Mouse (Mus musculus): ENCODE results near the gene Rex1bd. TPM values are rescaled to one million over a fixed set of nuclear protein-coding genes. Genes with fewer than 3 reads are reported as not detected.

Gene Rex1bd
- polyA plus RNA-seq, 1 experiment = 175 TPM

DNA sequence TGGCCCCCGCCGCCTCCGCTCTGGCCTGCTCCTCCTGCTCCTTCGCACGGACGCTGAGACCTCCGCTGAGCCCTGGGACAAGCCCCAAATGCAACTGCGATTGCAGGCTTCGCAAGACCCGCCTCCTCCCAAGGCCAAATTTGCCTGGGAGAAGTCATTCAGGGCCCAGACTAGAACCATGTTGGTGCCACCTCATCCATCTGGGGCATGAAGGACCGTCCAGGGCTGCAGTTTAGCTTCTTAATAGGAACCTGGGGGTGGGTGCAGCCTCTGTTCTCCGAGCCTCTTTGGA lies 10.8 kb downstream of the Rex1bd start:
- no peak for DNase-seq (ENCODE audit: low read depth)
- no peak for TF ChIP-seq POLR2A (IDR thresholded peaks at IDR 0.05; ENCODE audit: borderline replicate concordance, extremely low read depth, insufficient read depth, insufficient read length, poor library complexity, severe bottlenecking)
- TF ChIP-seq CTCF (IDR thresholded peaks at IDR 0.05; ENCODE audit: borderline replicate concordance, extremely low read depth, insufficient read depth, insufficient read length) = no peak

DNA sequence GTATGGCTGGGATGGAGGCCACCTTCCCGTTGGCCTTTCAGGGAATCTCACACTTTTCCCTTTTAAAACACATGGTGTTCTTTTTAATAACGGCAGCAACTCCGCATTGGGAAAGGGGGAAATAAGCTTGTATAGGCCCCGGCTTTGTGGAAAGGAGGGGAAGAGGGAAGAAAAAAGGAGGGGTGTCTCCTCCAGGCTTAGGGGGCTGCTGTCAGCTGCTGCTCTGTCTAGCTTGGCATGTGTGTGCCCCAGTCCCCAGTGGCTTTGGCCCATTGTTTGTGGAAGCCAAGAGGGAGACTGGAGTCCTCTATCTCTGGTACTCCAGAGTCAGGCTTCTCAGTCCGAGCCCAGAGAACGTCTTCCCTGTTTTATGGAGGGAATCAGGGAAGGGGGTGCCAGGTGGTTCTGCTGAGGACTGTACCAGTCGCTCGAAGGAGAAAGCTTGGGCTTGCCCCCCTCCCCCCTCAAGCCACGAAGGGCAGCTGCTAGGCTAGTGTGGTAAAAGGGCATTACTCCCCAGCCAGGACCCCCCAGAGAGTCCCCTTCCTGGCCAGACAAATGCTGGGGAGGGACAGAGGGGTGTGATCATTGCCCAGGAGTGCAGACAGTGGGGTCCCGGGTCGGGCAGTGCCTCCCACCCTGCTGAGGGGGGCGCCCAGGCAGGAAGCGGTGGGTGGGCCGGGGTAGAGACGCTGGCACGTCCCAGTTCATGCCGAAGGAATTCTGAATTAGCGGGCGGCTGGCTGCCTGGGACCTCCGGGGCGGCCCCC lies 11.4 kb downstream of the Rex1bd start:
- DNase-seq (ENCODE audit: low read depth) = no peak

GRCm38 (mm10) chr8:70494416-70494945 lies 12.1 kb downstream of the Rex1bd start:
- DNase-seq (ENCODE audit: low read depth) = no peak
- TF ChIP-seq CTCF (IDR thresholded peaks at IDR 0.05; ENCODE audit: borderline replicate concordance, extremely low read depth, insufficient read depth, insufficient read length) = no peak
- no peak for TF ChIP-seq POLR2A (IDR thresholded peaks at IDR 0.05; ENCODE audit: borderline replicate concordance, extremely low read depth, insufficient read depth, insufficient read length, poor library complexity, severe bottlenecking)

More for the DNA sequence above, 11.4 kb downstream of the Rex1bd start:
- no peak for TF ChIP-seq CTCF (IDR thresholded peaks at IDR 0.05; ENCODE audit: borderline replicate concordance, extremely low read depth, insufficient read depth, insufficient read length)
- TF ChIP-seq POLR2A (IDR thresholded peaks at IDR 0.05; ENCODE audit: borderline replicate concordance, extremely low read depth, insufficient read depth, insufficient read length, poor library complexity, severe bottlenecking) = no peak

DNA sequence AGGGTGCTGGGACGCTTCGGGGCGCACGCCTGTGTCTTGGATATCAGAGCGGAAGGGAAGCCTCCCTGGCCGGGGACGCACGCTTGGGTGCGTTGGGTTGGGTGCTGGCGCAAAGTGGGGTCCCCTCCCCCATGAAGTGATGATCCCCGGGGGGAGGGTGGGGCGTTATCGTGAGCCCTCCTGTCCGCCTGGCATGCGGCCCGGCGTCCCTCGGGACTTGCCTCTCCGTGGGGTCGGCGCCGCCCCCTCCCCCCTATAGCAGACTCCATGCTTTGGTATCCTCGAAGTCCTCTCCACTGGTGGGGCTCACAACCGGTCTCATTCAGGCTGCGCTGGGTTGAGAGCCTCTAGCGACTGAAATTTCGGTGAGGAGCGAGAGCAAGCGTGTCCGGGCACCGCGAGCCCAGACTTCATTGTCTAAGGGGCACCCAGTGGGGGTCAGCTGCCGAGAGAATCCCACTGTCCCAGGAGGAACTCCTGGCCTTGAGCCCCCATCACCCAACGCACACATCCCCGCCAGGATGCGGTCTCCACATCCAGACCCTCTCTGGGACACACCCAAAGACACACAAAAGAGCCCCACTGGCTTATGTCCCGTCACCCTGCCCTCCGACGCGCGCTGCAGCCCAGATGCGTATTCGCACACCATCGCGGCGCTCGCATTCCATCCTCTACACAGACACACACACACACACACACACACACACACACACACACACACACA lies 12.7 kb downstream of the Rex1bd start:
- no peak for DNase-seq (ENCODE audit: low read depth)
- TF ChIP-seq POLR2A (IDR thresholded peaks at IDR 0.05; ENCODE audit: borderline replicate concordance, extremely low read depth, insufficient read depth, insufficient read length, poor library complexity, severe bottlenecking) (no peak), CTCF (IDR thresholded peaks at IDR 0.05; ENCODE audit: borderline replicate concordance, extremely low read depth, insufficient read depth, insufficient read length) (no peak)

GRCm38 (mm10) chr8:70492664-70493640 lies 13.6 kb downstream of the Rex1bd start, which contains the start of gene Crlf1:
Gene Crlf1, plus strand, starts transcription at chr8:70493158.
- no peak for TF ChIP-seq POLR2A (IDR thresholded peaks at IDR 0.05; ENCODE audit: borderline replicate concordance, extremely low read depth, insufficient read depth, insufficient read length, poor library complexity, severe bottlenecking)
- TF ChIP-seq CTCF (IDR thresholded peaks at IDR 0.05; ENCODE audit: borderline replicate concordance, extremely low read depth, insufficient read depth, insufficient read length) = no peak
- no peak for DNase-seq (ENCODE audit: low read depth)

DNA sequence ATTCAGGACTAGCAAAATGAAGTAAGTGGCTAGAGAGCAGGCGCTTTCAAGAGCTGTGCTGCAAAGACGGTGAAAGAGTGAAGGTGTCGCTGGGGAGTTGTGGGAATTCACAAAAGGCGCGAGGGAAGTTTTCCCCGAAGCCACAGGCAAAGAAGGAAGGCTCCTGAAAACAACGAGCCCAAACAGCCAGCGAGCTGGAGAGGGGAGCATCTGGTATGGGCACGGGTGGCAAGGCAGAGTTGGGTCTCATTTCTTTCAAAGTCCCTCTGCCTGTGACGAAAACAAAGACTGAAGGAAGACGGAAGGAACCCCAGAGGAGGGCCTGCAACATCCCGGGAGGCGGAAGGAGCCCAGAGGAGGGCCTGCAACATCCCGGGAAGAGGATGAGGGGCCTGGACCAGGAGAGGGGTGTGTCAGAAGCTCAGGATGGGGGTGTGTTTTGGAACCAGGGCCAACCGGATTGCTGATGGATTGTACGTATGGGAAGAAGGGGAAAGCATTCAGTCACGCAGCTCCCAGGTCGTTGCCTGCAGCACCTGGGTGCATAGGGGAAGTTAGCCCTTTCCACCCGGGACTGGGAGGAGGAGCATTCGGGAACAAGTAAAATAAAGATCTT lies 15.6 kb downstream of the Rex1bd start:
- DNase-seq (ENCODE audit: low read depth) = no peak
- no peak for TF ChIP-seq CTCF (IDR thresholded peaks at IDR 0.05; ENCODE audit: borderline replicate concordance, extremely low read depth, insufficient read depth, insufficient read length)
- no peak for TF ChIP-seq POLR2A (IDR thresholded peaks at IDR 0.05; ENCODE audit: borderline replicate concordance, extremely low read depth, insufficient read depth, insufficient read length, poor library complexity, severe bottlenecking)

DNA sequence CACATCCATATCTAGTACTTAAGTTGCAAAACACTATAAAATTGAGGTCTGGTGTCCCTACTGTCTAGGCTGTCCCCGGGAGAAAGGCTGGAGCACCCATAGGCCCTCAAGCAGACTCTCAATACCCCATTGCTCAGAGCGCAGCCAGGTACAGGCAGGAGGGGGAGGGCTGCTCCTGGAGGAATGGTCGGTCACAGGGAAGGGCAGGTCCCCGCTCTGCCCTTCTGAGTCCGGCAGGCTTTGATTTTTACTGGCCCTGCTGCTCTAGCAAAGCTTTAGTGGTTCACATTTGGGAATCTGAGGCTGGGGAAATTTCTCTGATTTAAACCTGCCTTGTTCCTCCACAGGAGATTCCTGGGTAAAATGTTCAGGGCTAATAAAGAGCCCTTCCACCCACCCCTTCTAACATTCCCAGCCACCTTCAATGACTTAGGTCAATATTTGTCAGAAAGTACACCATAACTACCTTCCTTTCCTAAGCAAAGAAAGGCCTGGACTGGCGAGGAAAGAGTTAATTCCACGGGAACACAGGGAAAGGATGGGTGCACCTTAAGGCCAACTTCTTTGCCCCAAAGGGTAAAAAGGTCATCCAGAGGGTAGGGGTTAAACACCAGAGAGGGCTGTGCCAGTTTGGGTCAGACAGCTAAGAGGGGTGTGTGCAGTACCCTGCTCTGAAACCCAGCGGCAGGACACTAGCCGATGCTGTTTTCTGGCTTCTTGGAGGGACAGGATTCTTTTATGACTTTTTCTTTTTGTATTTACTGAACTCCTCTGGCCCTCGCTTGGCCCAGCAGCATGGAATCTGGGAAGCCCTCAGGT lies 16.3 kb downstream of the Rex1bd start:
- DNase-seq (ENCODE audit: low read depth) = no peak
- TF ChIP-seq POLR2A (IDR thresholded peaks at IDR 0.05; ENCODE audit: borderline replicate concordance, extremely low read depth, insufficient read depth, insufficient read length, poor library complexity, severe bottlenecking) (no peak), CTCF (IDR thresholded peaks at IDR 0.05; ENCODE audit: borderline replicate concordance, extremely low read depth, insufficient read depth, insufficient read length) (no peak)

- TF ChIP-seq CTCF (IDR thresholded peaks at IDR 0.05; ENCODE audit: borderline replicate concordance, extremely low read depth, insufficient read depth, insufficient read length) (no peak), POLR2A (IDR thresholded peaks at IDR 0.05; ENCODE audit: borderline replicate concordance, extremely low read depth, insufficient read depth, insufficient read length, poor library complexity, severe bottlenecking) (no peak)
- DNase-seq (ENCODE audit: low read depth) = no peak
Measured at GRCm38 (mm10) chr8:70489576-70489975, 17.0 kb downstream of the Rex1bd start.

- TF ChIP-seq CTCF (IDR thresholded peaks at IDR 0.05; ENCODE audit: borderline replicate concordance, extremely low read depth, insufficient read depth, insufficient read length) (no peak), POLR2A (IDR thresholded peaks at IDR 0.05; ENCODE audit: borderline replicate concordance, extremely low read depth, insufficient read depth, insufficient read length, poor library complexity, severe bottlenecking) (no peak)
- no peak for DNase-seq (ENCODE audit: low read depth)
Measured at GRCm38 (mm10) chr8:70488931-70489470, 17.6 kb downstream of the Rex1bd start.

Measured in brain, embryonic 14.5 days (tissue).